Mouse (Mus musculus) adrenal gland, adult (tissue): Measurements from ENCODE around the gene Wdr34.

Experiments
- DNase-seq, 2 experiments: peaks; one replicate each; pipeline ENCODE4 v3.0.0; 2022 to 2023; ENCODE audit warnings: low spot score in 1 of 2; ENCODE audit not compliant: inconsistent age in 2 of 2

Gene Wdr34

DNA sequence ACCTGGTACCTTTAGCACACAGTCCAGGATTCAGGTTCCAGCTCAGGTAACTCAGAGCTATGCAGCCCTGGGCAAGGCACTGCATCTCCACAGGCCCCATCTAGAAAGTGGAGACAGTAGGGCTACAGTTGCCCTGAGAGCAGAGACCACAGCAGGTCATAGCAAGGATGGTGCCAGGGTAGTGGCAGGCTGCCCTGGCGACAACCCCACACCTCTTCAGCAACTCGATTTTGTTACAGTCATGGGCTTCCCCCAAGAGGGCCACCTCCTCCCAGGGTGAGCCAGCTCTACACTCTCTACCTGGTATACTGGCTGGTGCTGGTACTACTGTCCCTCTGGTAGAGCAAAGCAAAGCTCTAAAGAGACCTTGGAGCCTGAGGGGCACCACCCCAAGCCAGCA lies 10.9 kb downstream of the Wdr34 start:
- no peak for DNase-seq

DNA sequence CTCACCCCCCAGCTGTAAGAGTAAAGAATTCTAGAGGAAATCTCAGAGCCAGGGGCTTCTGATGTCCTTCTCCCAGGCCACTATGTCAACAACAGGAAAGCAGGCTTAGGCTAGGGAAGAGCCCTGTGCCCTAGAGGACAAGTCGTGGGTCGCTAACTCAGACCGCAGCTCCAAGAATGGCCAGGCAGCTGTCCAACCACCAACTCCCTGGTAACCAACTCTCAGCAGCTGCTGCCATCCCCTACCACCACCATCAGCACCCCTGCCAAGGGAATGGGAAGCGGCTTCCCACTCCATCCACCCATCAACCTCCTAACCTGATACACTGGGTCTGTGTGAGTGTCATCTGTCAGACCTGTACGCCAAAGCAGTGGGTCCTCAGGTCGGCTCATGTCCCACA lies 15.7 kb downstream of the Wdr34 start:
- DNase-seq: no peak

DNA sequence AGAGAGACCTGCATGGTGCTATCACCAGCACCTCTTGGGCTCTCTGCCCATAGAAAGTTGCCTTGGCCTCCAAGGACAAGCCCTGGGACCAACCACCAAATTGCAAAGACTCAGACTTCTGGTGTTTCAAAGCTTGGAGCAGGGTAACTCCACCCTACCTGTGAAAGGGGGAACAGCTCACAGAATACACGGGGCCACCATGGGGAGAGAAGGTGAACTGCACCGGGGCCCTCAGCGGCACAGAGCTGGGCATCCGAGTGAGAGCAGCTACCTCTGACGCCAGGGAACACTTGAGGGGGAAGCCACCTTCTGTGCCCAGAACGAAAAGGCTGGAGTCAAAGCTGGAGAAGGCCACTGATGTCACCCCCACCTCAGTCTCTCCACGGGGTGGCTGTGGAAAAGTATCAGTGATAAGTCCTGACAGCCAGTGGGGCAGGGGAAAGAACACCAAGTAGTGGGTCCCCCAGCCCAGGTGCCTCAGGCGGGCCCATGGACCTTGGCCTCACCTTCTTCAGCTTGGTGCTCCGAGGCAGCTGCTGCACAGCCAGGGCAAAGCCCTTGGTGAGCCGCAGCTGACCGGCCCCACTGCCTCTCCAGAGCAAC lies 16.3 kb downstream of the Wdr34 start:
- no peak for DNase-seq

DNA sequence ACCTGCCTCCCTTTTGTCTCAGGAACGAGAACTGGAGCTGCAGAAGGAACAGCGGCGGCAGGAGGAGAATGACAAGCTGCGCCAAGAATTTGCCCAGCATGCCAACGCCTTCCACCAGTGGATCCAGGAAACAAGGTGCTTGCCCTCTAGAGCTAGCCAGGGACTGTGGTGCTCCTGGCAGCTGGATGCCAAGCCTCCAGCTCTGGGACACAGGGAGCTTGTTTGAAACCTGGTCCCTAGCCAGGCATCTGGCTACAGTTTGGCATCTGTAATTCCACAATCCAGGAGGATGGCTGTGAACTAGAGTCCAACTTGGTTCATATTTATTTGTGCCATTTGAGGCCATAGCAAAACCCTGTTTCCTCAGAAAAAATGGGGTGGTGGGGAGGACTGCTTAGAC lies 21.7 kb downstream of the Wdr34 start:
- DNase-seq: no peak

DNA sequence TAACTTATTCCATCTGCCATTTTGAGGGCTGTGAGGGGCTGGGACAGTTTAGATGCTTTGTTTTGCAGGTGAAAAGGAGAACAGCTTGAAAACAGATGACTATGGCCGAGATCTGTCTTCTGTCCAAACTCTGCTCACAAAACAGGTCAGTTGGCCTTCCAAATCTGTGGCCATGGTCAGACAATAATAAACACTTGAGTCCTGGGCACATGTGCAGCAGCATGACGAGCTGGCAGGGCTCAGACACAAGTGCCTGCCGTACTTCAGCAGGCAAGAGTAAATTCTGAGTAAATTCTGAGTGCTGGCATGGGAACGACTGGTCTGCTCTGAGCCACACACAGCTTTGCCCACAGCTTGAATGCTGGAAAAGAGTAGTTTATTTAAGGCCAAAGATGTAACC lies 23.2 kb downstream of the Wdr34 start:
- no peak for DNase-seq

DNA sequence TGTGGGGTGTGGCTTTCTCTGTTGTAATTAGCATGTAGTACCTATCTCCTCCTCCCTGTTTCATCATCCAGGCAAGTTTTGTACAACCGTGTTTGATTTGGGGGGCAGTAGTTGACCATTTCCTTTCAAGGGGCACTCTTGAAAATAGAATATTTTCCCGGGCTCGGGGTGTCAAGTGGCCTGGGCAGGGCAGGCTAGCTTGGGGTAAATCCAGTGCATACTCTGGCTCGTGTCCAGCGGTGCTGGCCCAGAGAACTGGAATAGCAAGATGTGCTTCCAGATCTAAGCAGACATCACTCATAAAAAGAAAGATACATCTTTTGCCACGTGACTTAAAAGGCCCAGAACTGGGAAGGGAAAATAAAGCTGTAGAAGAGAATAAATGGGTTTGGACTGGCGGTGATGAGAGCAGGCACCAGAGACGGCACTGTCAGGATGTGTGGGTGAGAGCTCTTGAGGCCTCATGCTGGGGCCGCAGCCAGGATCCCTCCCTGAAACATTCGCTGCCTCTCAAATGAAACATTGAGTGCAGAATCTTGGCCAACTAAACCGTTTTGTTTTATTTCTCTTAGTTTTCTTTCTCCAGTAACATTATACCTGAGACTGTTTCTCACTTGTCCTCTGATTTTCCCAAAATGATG lies 34.2 kb downstream of the Wdr34 start:
- DNase-seq: no peak

DNA sequence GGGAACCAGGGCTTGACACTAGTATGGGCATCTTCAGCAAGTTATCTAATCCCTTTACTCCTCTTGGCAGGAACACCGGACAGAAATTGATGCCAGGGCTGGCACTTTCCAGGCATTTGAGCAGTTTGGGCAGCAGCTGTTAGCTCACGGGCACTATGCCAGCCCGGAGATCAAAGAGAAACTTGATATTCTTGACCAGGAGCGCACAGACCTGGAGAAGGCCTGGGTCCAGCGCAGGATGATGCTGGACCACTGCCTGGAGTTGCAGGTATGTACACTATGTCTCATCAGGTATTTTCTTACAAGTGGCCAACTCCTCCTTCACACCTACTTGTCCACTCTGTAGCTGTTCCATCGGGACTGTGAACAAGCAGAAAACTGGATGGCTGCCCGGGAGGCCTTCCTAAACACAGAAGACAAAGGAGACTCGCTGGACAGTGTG lies 37.8 kb downstream of the Wdr34 start:
- peak; percentile 48 to 81 for DNase-seq

DNA sequence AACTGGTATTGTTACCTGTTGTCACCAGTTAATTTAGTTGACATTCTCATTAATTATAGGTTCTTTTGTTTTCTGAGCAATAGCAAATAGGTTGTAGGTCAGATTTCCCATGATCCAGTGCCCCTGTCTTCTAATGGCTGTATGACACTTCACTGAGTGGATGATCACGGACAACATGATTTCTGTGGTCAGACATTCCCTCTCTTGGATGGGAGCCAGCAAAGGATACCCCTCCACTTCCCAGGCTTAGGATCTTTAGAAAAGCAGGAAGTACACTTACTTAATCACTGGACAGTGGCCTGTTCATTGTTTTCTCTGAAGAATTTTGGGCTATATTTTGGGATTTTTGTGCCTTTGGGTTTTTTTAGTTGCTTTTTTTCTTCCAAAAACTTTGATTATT lies 39.6 kb downstream of the Wdr34 start:
- no peak for DNase-seq

DNA sequence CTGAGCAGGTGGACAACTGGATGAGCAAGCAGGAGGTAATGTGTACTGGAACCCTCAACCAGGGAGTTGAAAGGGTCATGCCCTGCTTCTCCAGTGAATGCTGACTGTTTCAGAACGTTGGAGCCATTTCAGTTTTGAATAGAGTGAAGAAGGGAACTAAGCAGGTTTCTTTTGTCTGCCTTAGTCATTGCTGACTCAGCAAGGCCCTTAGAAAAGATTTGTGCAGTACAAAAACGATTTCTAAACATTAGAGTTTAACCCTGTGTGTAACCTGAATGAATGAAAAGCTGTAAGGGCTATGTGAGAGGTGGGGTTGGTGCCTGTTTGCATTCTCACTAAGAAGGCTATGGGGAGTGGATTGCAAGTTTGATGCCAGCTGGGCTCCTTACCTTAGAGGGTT lies 56.7 kb downstream of the Wdr34 start:
- DNase-seq: no peak
